Mouse (Mus musculus) midbrain, embryonic 11.5 days (tissue): ENCODE measurements around the gene Gja10. TPM values are rescaled to one million over a fixed set of nuclear protein-coding genes. Genes with fewer than 3 reads are reported as not detected.
A peak's percentile ranks its signal among the peaks of the same experiment; 100 is the strongest.

Experiments
- ATAC-seq: fragments of 200-750 bp; cut with Nextera tagmentation; 2 replicates; pipeline ENCODE4 v1.8.0; 2017; ENCODE audit warnings: moderate TSS enrichment, moderate library complexity; ENCODE audit not compliant: low FRiP score
- DNase-seq: peaks from one replicate; pipeline ENCODE4 v3.0.0; 2015; ENCODE audit warnings: low spot score; ENCODE audit errors: missing footprints
- H3K27ac ChIP-seq: fragments of 300-500 bp; sonication (generic); 2 replicates; pipeline ENCODE4 v1.5.1; 2014; ENCODE audit warnings: low read depth, low read length
- H3K27me3 ChIP-seq: fragments of 300-500 bp; sonication (generic); 2 replicates; pipeline ENCODE4 v1.6.1; 2014; ENCODE audit warnings: mild to moderate bottlenecking, low read length, moderate library complexity, mixed read lengths; ENCODE audit not compliant: control insufficient read depth, insufficient read depth
- H3K36me3 ChIP-seq: fragments of 300-500 bp; sonication (generic); 2 replicates; pipeline ENCODE4 v1.6.1; 2014; ENCODE audit warnings: mild to moderate bottlenecking, low read length, moderate library complexity, mixed read lengths; ENCODE audit not compliant: control insufficient read depth, insufficient read depth
- H3K4me1 ChIP-seq: fragments of 300-500 bp; sonication (generic); 2 replicates; pipeline ENCODE4 v1.6.1; 2014; ENCODE audit warnings: low read length; ENCODE audit not compliant: control insufficient read depth, insufficient read depth
- H3K4me2 ChIP-seq: fragments of 300-500 bp; sonication (generic); 2 replicates; pipeline ENCODE4 v1.6.1; 2014; ENCODE audit warnings: mild to moderate bottlenecking, moderate library complexity
- H3K4me3 ChIP-seq: fragments of 300-500 bp; sonication (generic); 2 replicates; pipeline ENCODE4 v1.5.1; 2014; ENCODE audit warnings: low read depth, low read length
- H3K9ac ChIP-seq: fragments of 300-500 bp; sonication (generic); 2 replicates; pipeline ENCODE4 v1.6.1; 2014; ENCODE audit warnings: low read length
- H3K9me3 ChIP-seq: fragments of 300-500 bp; sonication (generic); 2 replicates; pipeline ENCODE4 v1.6.1; 2016; ENCODE audit warnings: low read length; ENCODE audit not compliant: control insufficient read depth
- WGBS: fragments of 180-500 bp; shearing (Covaris S2); extraction: QIAGEN DNeasy Blood & Tissue Kit; methylation state at CpG from one replicate; pipeline ENCODE4 v1.1.7; 2014; 5-methylcytosine and 5-hydroxymethylcytosine counted together
- polyA plus RNA-seq: library from polyadenylated mRNA; unstranded; fragments of >200 nt; fragmentation: Nextera tagmentation; extraction: Ambion mirVana; gene quantifications from 2 replicates; pipeline ENCODE4 v1.2.1, GENCODE M21; 2014

Gene Gja10
- polyA plus RNA-seq, 1 experiment from 2014 or later: 0.11 TPM

DNA sequence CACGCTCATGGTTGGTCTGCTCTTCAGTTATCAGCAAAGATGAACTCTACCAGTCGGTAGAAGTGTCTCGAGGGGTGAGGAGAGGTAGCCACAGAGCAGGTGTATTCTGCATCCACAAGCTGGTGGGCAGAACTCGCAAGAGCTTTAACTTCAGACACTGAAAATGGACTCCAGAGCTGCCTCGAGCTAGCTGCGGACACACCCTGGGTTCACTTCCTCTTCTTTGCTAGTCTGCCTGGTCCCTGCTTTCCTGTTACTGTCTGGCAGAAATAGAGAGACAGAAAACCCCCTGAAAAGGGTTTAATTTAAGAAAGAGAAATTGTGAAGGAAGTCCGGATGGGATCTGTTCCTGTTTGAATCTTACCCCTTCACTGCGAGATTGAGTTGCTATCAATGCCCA lies 37.6 kb downstream of the Gja10 start:
- Histone ChIP-seq H3K4me3 (no peak overlapping the region), H3K9ac (no peak overlapping the region), H3K27me3 (no peaks in the 10 kb centered on the region), H3K27ac (no peak overlapping the region), H3K9me3 (no peaks in the 10 kb centered on the region), H3K36me3 (peaks cover 9% of the 10 kb centered on the region; the same call in 1 of the 2 replicates), H3K4me2 (no peak overlapping the region), H3K4me1 (peaks cover 20% of the 10 kb centered on the region)
- 87% methylated on average over 8 of the region's 8 CpGs for WGBS
- DNase-seq (no peak), ATAC-seq (no peak)

DNA sequence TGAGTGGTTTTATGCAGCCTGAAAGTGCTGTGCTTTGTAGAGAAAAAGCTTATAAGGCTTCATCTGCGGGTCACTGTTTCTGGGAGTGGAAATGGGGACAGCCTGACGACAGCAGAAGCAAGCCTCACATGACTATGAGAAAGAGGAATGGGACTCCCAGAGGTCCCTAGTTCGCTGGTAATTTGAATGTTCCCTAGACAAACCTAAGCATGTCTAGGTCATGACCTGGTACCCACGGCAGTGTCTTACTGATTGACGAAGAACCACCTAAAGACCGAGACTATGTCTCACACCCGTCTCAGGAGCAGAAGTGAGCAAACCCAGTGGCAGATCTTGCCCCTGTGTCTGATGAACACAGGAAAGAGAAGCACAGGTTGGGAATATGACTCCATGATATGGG lies 38.1 kb downstream of the Gja10 start:
- no peak overlapping the region for H3K4me3 ChIP-seq
- ATAC-seq (no peak), DNase-seq (no peak)
- H3K9ac ChIP-seq: no peak overlapping the region
- no peak overlapping the region for H3K27ac ChIP-seq
- 93% methylated on average over 7 of the region's 7 CpGs for WGBS
- no peak overlapping the region for H3K4me2 ChIP-seq
- peaks cover 18% of the 10 kb centered on the region for H3K4me1 ChIP-seq
- peaks cover 9% of the 10 kb centered on the region; the same call in 1 of the 2 replicates for H3K36me3 ChIP-seq
- no peaks in the 10 kb centered on the region for H3K27me3 ChIP-seq
- no peaks in the 10 kb centered on the region for H3K9me3 ChIP-seq

DNA sequence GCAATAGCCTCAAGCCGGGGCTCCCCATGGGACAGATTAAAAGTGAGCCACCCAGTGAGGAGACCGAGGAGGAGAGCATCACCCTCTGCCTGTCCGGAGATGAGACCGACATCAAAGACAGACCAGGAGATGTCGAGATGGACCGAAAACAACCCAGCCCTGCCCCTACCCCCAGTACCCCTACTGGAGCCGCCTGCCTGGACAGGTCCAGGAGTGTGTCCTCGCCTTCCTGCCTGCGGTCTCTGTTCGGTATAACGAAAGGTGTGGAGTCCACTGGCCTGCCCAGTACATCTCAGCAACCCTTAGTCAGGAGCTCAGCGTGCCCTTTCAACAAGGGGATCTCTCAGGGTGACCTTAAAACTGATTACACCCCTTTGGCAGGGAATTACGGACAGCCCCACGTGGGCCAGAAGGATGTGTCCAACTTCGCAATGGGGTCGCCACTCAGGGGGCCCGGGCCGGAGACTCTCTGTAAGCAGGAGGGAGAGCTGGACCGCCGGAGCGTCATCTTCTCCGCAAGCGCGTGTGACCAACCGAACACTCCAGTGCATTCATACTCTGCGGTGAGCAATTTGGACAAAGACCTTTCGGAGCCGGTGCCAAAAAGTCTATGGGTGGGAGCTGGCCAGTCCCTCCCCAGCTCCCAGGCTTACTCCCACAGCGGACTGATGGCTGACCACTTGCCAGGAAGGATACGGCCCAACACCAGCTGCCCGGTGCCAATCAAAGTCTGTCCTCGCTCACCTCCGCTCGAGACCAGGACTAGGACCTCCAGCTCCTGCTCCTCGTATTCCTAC lies 40.0 kb downstream of the Gja10 start:
- DNase-seq (no peak), ATAC-seq (peak; percentile 31; the same call in 1 of the 2 replicates)
- H3K9me3 ChIP-seq: no peaks in the 10 kb centered on the region
- 96% methylated on average over 35 of the region's 35 CpGs for WGBS
- peaks cover 18% of the 10 kb centered on the region for H3K4me1 ChIP-seq
- peaks cover 9% of the 10 kb centered on the region; the same call in 1 of the 2 replicates for H3K36me3 ChIP-seq
- H3K9ac ChIP-seq: no peak overlapping the region
- no peaks in the 10 kb centered on the region for H3K27me3 ChIP-seq
- H3K4me3 ChIP-seq: no peak overlapping the region
- H3K4me2 ChIP-seq: no peak overlapping the region
- H3K27ac ChIP-seq: no peak overlapping the region

DNA sequence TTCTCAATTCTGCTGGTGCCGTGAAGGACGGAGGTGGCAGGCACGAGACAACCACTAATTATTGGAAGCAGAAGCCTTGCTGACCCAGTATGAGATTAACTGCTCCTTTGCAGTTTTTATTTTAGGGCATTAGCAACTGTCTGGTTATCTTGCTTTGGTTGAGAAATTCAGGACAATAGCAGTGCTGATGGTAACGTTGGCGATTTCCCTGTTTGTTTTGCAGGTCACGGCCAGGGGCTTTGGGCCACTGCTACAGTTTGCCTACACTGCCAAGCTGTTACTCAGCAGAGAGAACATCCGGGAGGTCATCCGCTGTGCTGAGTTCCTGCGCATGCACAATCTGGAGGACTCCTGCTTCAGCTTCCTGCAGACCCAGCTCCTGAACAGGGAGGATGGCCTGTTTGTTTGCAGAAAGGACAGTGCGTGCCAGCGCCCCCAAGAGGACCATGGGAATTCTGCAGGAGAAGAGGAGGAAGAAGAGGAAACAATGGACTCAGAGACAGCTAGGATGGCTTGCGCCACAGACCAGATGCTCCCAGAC lies 40.9 kb downstream of the Gja10 start:
- no peak overlapping the region for H3K4me3 ChIP-seq
- H3K36me3 ChIP-seq: peaks cover 9% of the 10 kb centered on the region; the same call in 1 of the 2 replicates
- peak; percentile 92 for DNase-seq
- peaks cover 18% of the 10 kb centered on the region for H3K4me1 ChIP-seq
- 50% methylated on average over 12 of the region's 12 CpGs for WGBS
- peak overlapping the region; percentile 58 for H3K27ac ChIP-seq
- no peak overlapping the region for H3K4me2 ChIP-seq
- peak; percentile 64 for ATAC-seq
- H3K9ac ChIP-seq: no peak overlapping the region
- H3K9me3 ChIP-seq: no peaks in the 10 kb centered on the region
- no peaks in the 10 kb centered on the region for H3K27me3 ChIP-seq

GRCm38 (mm10) chr4:32560724-32561554 lies 41.6 kb downstream of the Gja10 start:
- DNase-seq (peak; percentile 89), ATAC-seq (peak; percentile 65)
- peaks cover 18% of the 10 kb centered on the region for H3K4me1 ChIP-seq
- 50% methylated on average over 8 of the region's 8 CpGs for WGBS
- H3K9me3 ChIP-seq: no peaks in the 10 kb centered on the region
- no peak overlapping the region for H3K9ac ChIP-seq
- H3K36me3 ChIP-seq: peaks cover 9% of the 10 kb centered on the region; the same call in 1 of the 2 replicates
- no peak overlapping the region for H3K4me3 ChIP-seq
- no peaks in the 10 kb centered on the region for H3K27me3 ChIP-seq
- no peak overlapping the region for H3K4me2 ChIP-seq
- H3K27ac ChIP-seq: peak overlapping the region; percentile 58; the same call in 1 of the 2 replicates

DNA sequence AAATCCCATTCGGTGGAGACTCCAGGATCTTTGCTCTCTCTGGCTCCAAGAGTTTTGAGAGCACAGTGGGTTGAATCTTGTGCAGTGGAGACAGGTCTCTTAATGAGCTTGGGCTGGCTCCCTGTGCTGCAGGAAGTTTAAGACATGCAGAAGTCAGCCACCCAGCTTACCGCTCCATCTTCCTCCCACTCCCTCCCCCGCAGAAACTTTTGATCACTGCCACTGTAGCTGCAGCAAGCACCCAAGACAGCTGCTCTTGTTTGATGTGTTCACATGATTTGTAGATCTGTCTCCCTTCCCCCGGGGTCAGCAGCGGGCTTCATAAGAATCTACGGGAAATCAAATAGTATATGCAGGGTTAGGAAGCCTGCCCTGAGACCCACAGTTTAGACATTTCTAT lies 42.3 kb downstream of the Gja10 start:
- no peak overlapping the region for H3K9ac ChIP-seq
- no peaks in the 10 kb centered on the region for H3K9me3 ChIP-seq
- 62% methylated on average over 6 of the region's 6 CpGs for WGBS
- DNase-seq (no peak), ATAC-seq (no peak)
- no peak overlapping the region for H3K27ac ChIP-seq
- no peak overlapping the region for H3K4me3 ChIP-seq
- H3K4me1 ChIP-seq: peaks cover 18% of the 10 kb centered on the region
- peaks cover 9% of the 10 kb centered on the region; the same call in 1 of the 2 replicates for H3K36me3 ChIP-seq
- no peak overlapping the region for H3K4me2 ChIP-seq
- H3K27me3 ChIP-seq: no peaks in the 10 kb centered on the region

DNA sequence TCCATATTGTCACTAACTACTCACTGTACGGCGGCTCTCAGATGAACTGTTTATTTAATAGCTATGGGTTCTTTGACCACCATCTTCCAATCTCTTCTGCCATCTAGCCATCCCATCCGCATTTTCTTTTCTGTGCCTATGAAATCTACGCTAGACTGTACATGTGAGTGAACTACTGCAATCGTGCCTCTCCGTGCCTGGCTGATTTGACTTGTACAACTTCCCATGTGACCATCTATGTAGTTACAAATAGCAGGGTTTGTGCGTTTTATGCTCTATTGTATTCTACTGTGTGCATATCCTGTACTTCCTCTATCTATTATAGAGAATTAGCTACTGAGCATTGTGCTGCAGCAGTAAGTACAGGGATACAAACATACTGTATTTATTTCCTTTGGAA lies 47.1 kb downstream of the Gja10 start:
- Histone ChIP-seq H3K4me2 (no peak overlapping the region), H3K36me3 (no peaks in the 10 kb centered on the region), H3K9ac (no peak overlapping the region), H3K9me3 (no peaks in the 10 kb centered on the region), H3K27me3 (no peaks in the 10 kb centered on the region), H3K4me3 (no peak overlapping the region), H3K27ac (no peak overlapping the region), H3K4me1 (peaks cover 4% of the 10 kb centered on the region)
- ATAC-seq (no peak), DNase-seq (no peak)
- WGBS: 91% methylated on average over 7 of the region's 7 CpGs

GRCm38 (mm10) chr4:32551337-32551736 lies 51.2 kb downstream of the Gja10 start:
- no peaks in the 10 kb centered on the region for H3K9me3 ChIP-seq
- no peaks in the 10 kb centered on the region for H3K4me1 ChIP-seq
- H3K36me3 ChIP-seq: no peaks in the 10 kb centered on the region
- no peaks in the 10 kb centered on the region for H3K27me3 ChIP-seq
- H3K9ac ChIP-seq: no peak overlapping the region
- H3K4me3 ChIP-seq: no peak overlapping the region
- DNase-seq (no peak), ATAC-seq (no peak)
- WGBS: 41% methylated on average over 4 of the region's 4 CpGs
- no peak overlapping the region for H3K27ac ChIP-seq
- no peak overlapping the region for H3K4me2 ChIP-seq

- H3K27ac ChIP-seq: no peak overlapping the region
- no peaks in the 10 kb centered on the region for H3K4me1 ChIP-seq
- 82% methylated on average over 1 of the region's 1 CpGs for WGBS
- no peak overlapping the region for H3K4me3 ChIP-seq
- no peak overlapping the region for H3K4me2 ChIP-seq
- no peak for DNase-seq
- H3K9me3 ChIP-seq: no peaks in the 10 kb centered on the region
- no peaks in the 10 kb centered on the region for H3K27me3 ChIP-seq
- no peaks in the 10 kb centered on the region for H3K36me3 ChIP-seq
- H3K9ac ChIP-seq: no peak overlapping the region
- ATAC-seq: no peak
Observed at GRCm38 (mm10) chr4:32549150-32549549, 53.4 kb downstream of the Gja10 start.
